Mouse (Mus musculus) heart, postnatal 0 days (tissue): ENCODE measurements around the gene Ecpas.

Experiments
- CTCF ChIP-seq: IDR thresholded peaks from 2 replicates; pipeline ENCODE4 v1.5.1; 2016; ENCODE audit warnings: antibody characterized with exemption, control low read depth, low read depth
- EP300 ChIP-seq: IDR thresholded peaks from 2 replicates; pipeline ENCODE4 v1.6.1; 2016; ENCODE audit warnings: antibody characterized with exemption, low read depth

GRCm38 (mm10) chr4:58925664-58926063 lies 13.1 kb upstream of the Ecpas start:
- TF ChIP-seq CTCF: no peak
- TF ChIP-seq EP300: no peak
